Mouse (Mus musculus) intestine, postnatal 0 days (tissue): ENCODE results near the gene Csgalnact2. TPM values are rescaled to one million over a fixed set of nuclear protein-coding genes. Genes with fewer than 3 reads are reported as not detected.

Experiments used
- ATAC-seq: fragments of 200-750 bp; cut with Nextera tagmentation; 2 replicates; pipeline ENCODE4 v1.8.0; 2017; ENCODE audit warnings: mild to moderate bottlenecking, moderate TSS enrichment, moderate library complexity
- H3K27ac ChIP-seq: fragments of 300-500 bp; sonication (generic); 2 replicates; pipeline ENCODE4 v1.5.1; 2014; ENCODE audit warnings: mild to moderate bottlenecking, low read depth, low read length, moderate library complexity
- H3K27me3 ChIP-seq: fragments of 300-500 bp; sonication (generic); replicated peaks from 2 replicates; pipeline ENCODE4 v1.6.1; 2014; ENCODE audit warnings: low read length, mixed read lengths; ENCODE audit not compliant: control insufficient read depth, insufficient read depth
- H3K36me3 ChIP-seq: fragments of 300-500 bp; sonication (generic); 2 replicates; pipeline ENCODE4 v1.6.1; 2014; ENCODE audit warnings: mild to moderate bottlenecking, moderate library complexity; ENCODE audit not compliant: control insufficient read depth, insufficient read depth
- H3K4me1 ChIP-seq: fragments of 300-500 bp; sonication (generic); replicated peaks from 2 replicates; pipeline ENCODE4 v1.6.1; 2014; ENCODE audit warnings: antibody characterized with exemption, low read length, mixed read lengths; ENCODE audit not compliant: control insufficient read depth, insufficient read depth
- H3K4me2 ChIP-seq: fragments of 300-500 bp; sonication (generic); replicated peaks from 2 replicates; pipeline ENCODE4 v1.6.1; 2014; ENCODE audit warnings: low read depth, mild to moderate bottlenecking, moderate library complexity
- H3K4me3 ChIP-seq: fragments of 300-500 bp; sonication (generic); 2 replicates; pipeline ENCODE4 v1.5.1; 2014; ENCODE audit warnings: low read depth, low read length
- H3K9ac ChIP-seq: fragments of 300-500 bp; sonication (generic); 2 replicates; pipeline ENCODE4 v1.6.1; 2014; ENCODE audit warnings: mild to moderate bottlenecking, low read depth, low read length
- H3K9me3 ChIP-seq: fragments of 300-500 bp; sonication (generic); 2 replicates; pipeline ENCODE4 v1.6.1; 2016; ENCODE audit warnings: mixed run types; ENCODE audit not compliant: control insufficient read depth
- CTCF ChIP-seq: sonication (generic); IDR thresholded peaks from 2 replicates; pipeline ENCODE4 v1.5.1; 2016; ENCODE audit warnings: low read depth, mild to moderate bottlenecking, control low read depth, antibody characterized with exemption, moderate library complexity
- WGBS: fragments of 180-500 bp; shearing (Covaris S2); extraction: QIAGEN DNeasy Blood & Tissue Kit; methylation state at CpG from one replicate; pipeline ENCODE4 v1.1.7; 2014; 5-methylcytosine and 5-hydroxymethylcytosine counted together
- microRNA-seq: library from miRNA; unstranded; fragments of <30 nt; microRNA quantifications from one replicate; pipeline ENCODE4, GENCODE M21; 2016
- polyA plus RNA-seq: library from polyadenylated mRNA; unstranded; fragments of >200 nt; fragmentation: Nextera tagmentation; extraction: Ambion mirVana; gene quantifications from 2 replicates; pipeline ENCODE4 v1.2.1, GENCODE M21; 2015

Gene Csgalnact2
- polyA plus RNA-seq, 1 experiment from 2014 or later: 7.0 TPM

- no peaks in the 10 kb centered on the region for H3K9me3 ChIP-seq
- H3K4me3 ChIP-seq: no peak overlapping the region
- no peak overlapping the region for H3K27ac ChIP-seq
- H3K4me2 ChIP-seq: no peak overlapping the region
- TF ChIP-seq CTCF: no peak
- H3K27me3 ChIP-seq: peaks cover 13% of the 10 kb centered on the region; the same call in 1 of the 2 replicates
- H3K9ac ChIP-seq: no peak overlapping the region
- no peaks in the 10 kb centered on the region for H3K36me3 ChIP-seq
- WGBS: 93% methylated on average over 4 of the region's 4 CpGs
- ATAC-seq: no peak
- no peaks in the 10 kb centered on the region for H3K4me1 ChIP-seq
Observed at GRCm38 (mm10) chr6:118061266-118061665, 77.7 kb downstream of the Csgalnact2 start.

Small RNAs within 50 kb of the gene (microRNA-seq; reads per million reads assigned to microRNA genes)
- gene Mir7044: not detected

Other genes starting within 250 kb of the Csgalnact2 start
- gene Hnrnpf, start 238.8 kb downstream of the Csgalnact2 start, polyA plus RNA-seq: 340 and 353 TPM in 2 replicates
- gene Fxyd4, start 201.4 kb downstream of the Csgalnact2 start, polyA plus RNA-seq: 0.27 and 0.55 TPM in 2 replicates
- 0.07 and 0.25 TPM in 2 replicates for gene Rasgef1a, start 127.7 kb downstream of the Csgalnact2 start, polyA plus RNA-seq
- gene Ret, start 58.6 kb upstream of the Csgalnact2 start, polyA plus RNA-seq: 12.0 and 13.5 TPM in 2 replicates